Mouse (Mus musculus) hindbrain, embryonic 15.5 days (tissue): ENCODE results near the gene Fam170b. TPM values are rescaled to one million over a fixed set of nuclear protein-coding genes. Genes with fewer than 3 reads are reported as not detected.

Experiments
- ATAC-seq: fragments of 200-750 bp; cut with Nextera tagmentation; 2 replicates; pipeline ENCODE4 v1.8.0; 2017; ENCODE audit warnings: low read depth, moderate number of reproducible peaks, moderate TSS enrichment; ENCODE audit not compliant: low FRiP score
- H3K27ac ChIP-seq: fragments of 300-500 bp; sonication (generic); replicated peaks from 2 replicates; pipeline ENCODE4 v1.5.1; 2015; ENCODE audit warnings: mild to moderate bottlenecking, inconsistent platforms
- H3K27me3 ChIP-seq: fragments of 300-500 bp; sonication (generic); 2 replicates; pipeline ENCODE4 v1.6.1; 2015; ENCODE audit warnings: control low read depth, inconsistent platforms
- H3K36me3 ChIP-seq: fragments of 300-500 bp; sonication (generic); 2 replicates; pipeline ENCODE4 v1.6.1; 2015; ENCODE audit warnings: control low read depth, inconsistent platforms
- H3K4me1 ChIP-seq: fragments of 300-500 bp; sonication (generic); replicated peaks from 2 replicates; pipeline ENCODE4 v1.6.1; 2015; ENCODE audit warnings: control low read depth, inconsistent platforms
- H3K4me2 ChIP-seq: fragments of 300-500 bp; sonication (generic); 2 replicates; pipeline ENCODE4 v1.6.1; 2015; ENCODE audit warnings: moderate library complexity, mild to moderate bottlenecking, inconsistent platforms
- H3K4me3 ChIP-seq: fragments of 300-500 bp; sonication (generic); 2 replicates; pipeline ENCODE4 v1.5.1; 2015; ENCODE audit warnings: mild to moderate bottlenecking, inconsistent platforms
- H3K9ac ChIP-seq: fragments of 300-500 bp; sonication (generic); 2 replicates; pipeline ENCODE4 v1.6.1; 2015; ENCODE audit warnings: inconsistent platforms
- H3K9me3 ChIP-seq: fragments of 300-500 bp; sonication (generic); 2 replicates; pipeline ENCODE4 v1.6.1; 2016; ENCODE audit warnings: control low read depth, inconsistent platforms
- WGBS: fragments of 180-500 bp; shearing (Covaris S2); methylation state at CpG from one replicate; pipeline ENCODE4 v1.1.7; 2015; 5-methylcytosine and 5-hydroxymethylcytosine counted together
- polyA plus RNA-seq: library from polyadenylated mRNA; unstranded; fragments of >200 nt; fragmentation: Nextera tagmentation; extraction: Ambion mirVana; gene quantifications from 2 replicates; pipeline ENCODE4 v1.2.1, GENCODE M21; 2015

Gene Fam170b
- polyA plus RNA-seq, 1 experiment from 2014 or later = 0.06 TPM

DNA sequence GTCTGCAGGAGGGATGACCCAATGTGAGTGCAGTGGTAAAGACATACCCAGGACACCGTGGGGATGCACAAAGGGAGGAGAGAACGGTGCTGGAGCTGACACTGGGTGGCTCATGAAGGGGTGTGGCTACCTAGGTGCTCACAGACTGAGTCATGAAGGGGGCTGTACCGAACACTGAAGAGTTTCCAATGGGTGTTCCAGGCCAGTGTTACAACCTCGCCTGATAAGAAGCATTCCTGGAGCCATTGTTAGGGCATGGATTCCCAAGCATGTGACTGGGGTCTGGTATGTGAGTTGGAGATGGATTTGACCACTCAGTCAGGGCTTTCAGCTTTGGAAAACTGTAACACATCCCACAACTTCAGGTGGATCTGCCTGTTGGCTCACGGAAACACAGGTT, 38.2 kb downstream of the Fam170b start:
- H3K4me1 ChIP-seq = no peaks in the 10 kb centered on the region
- no peak overlapping the region for H3K9ac ChIP-seq
- H3K4me3 ChIP-seq = no peak overlapping the region
- no peaks in the 10 kb centered on the region for H3K36me3 ChIP-seq
- ATAC-seq = no peak
- no peak overlapping the region for H3K4me2 ChIP-seq
- no peaks in the 10 kb centered on the region for H3K27me3 ChIP-seq
- H3K27ac ChIP-seq = no peak overlapping the region
- no peaks in the 10 kb centered on the region for H3K9me3 ChIP-seq
- 86% methylated on average over 5 of the region's 5 CpGs for WGBS

DNA sequence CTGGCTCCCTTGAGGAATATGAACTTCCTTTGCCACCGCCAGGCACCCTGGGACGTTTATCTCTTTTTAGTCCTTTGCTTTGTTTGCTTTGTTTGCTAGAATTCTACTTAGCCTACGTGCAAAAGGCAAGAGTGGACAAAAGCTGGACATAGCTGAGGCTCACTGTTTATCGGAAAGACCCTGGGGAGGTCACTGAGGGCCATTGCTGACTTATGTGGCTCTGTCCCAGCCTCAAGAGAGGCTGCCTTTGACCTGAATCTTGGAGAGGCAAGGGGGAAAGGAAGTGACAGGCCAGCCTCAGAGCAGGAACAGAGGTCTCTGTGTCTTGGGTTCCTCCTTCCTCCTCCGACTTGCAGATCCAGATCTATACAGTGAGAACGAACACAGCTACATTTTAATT, 43.8 kb downstream of the Fam170b start:
- ATAC-seq = no peak
- WGBS = 63% methylated on average over 6 of the region's 6 CpGs

DNA sequence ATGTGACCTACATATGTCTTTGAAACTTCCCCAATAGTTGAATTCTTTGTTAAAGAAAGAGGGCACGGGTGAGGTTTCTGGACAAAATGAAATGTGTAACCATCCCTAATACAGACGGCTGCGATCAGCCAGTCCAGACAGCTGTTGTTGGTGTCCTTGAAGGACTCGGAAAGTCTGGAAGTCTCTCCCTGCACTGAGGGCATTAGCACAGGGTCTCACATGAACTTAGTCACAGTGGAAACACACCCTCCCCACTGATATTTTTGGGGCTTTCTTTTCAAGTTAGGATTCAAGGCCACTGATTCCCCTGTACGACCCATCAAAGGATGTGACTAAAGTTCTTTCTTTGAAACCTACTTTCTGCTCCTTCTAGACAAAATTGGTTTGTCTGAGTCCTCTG, 46.6 kb downstream of the Fam170b start:
- no peaks in the 10 kb centered on the region for H3K4me1 ChIP-seq
- H3K9ac ChIP-seq = no peak overlapping the region
- H3K4me3 ChIP-seq = no peak overlapping the region
- H3K36me3 ChIP-seq = no peaks in the 10 kb centered on the region
- ATAC-seq = no peak
- H3K4me2 ChIP-seq = no peak overlapping the region
- no peaks in the 10 kb centered on the region for H3K27me3 ChIP-seq
- H3K27ac ChIP-seq = no peak overlapping the region
- no peaks in the 10 kb centered on the region for H3K9me3 ChIP-seq
- 86% methylated on average over 5 of the region's 5 CpGs for WGBS

More for the DNA sequence above, 43.8 kb downstream of the Fam170b start:
- Histone ChIP-seq H3K4me1 (no peaks in the 10 kb centered on the region), H3K27ac (no peak overlapping the region; the same call in 1 of the 2 replicates), H3K27me3 (no peaks in the 10 kb centered on the region), H3K9me3 (no peaks in the 10 kb centered on the region), H3K36me3 (no peaks in the 10 kb centered on the region), H3K9ac (no peak overlapping the region), H3K4me2 (no peak overlapping the region), H3K4me3 (no peak overlapping the region)

DNA sequence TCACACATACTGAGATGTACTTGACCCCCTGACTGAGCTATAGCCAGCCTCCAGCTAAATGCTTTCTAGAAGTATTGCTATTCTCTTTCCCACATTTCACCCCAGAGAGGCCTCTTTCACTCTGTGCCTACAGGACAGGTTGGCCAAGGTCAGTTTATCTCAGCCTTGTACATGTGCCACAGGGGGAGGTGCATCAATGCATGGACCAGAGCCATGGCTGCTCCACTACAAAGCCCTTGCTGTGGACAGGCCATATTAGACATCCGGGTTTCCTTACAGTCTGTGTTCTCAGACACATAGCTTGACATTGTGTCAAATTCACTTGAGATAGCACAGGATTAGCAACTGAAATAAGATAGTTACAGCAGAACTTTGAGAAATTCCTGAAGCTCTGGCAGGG, 47.9 kb downstream of the Fam170b start:
- no peak for ATAC-seq
- no peaks in the 10 kb centered on the region for H3K4me1 ChIP-seq
- H3K36me3 ChIP-seq = no peaks in the 10 kb centered on the region
- H3K9me3 ChIP-seq = no peaks in the 10 kb centered on the region
- H3K4me3 ChIP-seq = no peak overlapping the region
- H3K9ac ChIP-seq = no peak overlapping the region
- H3K27me3 ChIP-seq = no peaks in the 10 kb centered on the region
- H3K4me2 ChIP-seq = no peak overlapping the region
- no peak overlapping the region for H3K27ac ChIP-seq
- WGBS = 83% methylated on average over 1 of the region's 1 CpGs

Other genes starting within 250 kb of the Fam170b start
- 48.5 and 54.6 TPM in 2 replicates for gene Prrxl1, start 234.6 kb upstream of the Fam170b start, polyA plus RNA-seq
- 0.08 TPM in 1 of 2 replicates, not detected in the other for gene 3425401B19Rik, start 148.7 kb upstream of the Fam170b start, polyA plus RNA-seq
- gene Tmem273, start 48.0 kb upstream of the Fam170b start, polyA plus RNA-seq = 0.23 and 0.31 TPM in 2 replicates
- 13.0 and 13.1 TPM in 2 replicates for gene Vstm4, start 22.8 kb downstream of the Fam170b start, polyA plus RNA-seq
- gene Lrrc18, start 157.4 kb downstream of the Fam170b start, polyA plus RNA-seq = 0.13 and 0.53 TPM in 2 replicates